Mouse (Mus musculus) C2C12 (cell line): ENCODE data around the gene Sdccag8. TPM values are rescaled to one million over a fixed set of nuclear protein-coding genes. Genes with fewer than 3 reads are reported as not detected.

Source experiments
- H3K27me3 ChIP-seq: one replicate; pipeline ENCODE4 v1.6.1; 2011; ENCODE audit not compliant: control insufficient read depth, insufficient read depth, insufficient read length
- H3K36me3 ChIP-seq: one replicate; pipeline ENCODE4 v1.6.1; 2011; ENCODE audit not compliant: control insufficient read depth, insufficient read depth
- H3K4me3 ChIP-seq: one replicate; pipeline ENCODE4 v1.5.1; 2011; ENCODE audit warnings: mild to moderate bottlenecking, control low read depth; ENCODE audit not compliant: poor library complexity, insufficient read depth, severe bottlenecking
- H3K79me2 ChIP-seq: one replicate; pipeline ENCODE4 v1.6.1; 2011; ENCODE audit not compliant: control insufficient read depth, insufficient read depth
- H3K79me3 ChIP-seq: one replicate; pipeline ENCODE4 v1.6.1; 2011; ENCODE audit warnings: low read depth, control low read depth
- H3ac ChIP-seq: one replicate; pipeline ENCODE3; 2011; ENCODE audit warnings: low read depth; ENCODE audit not compliant: control insufficient read depth, insufficient read length
- CEBPB ChIP-seq: IDR thresholded peaks from one replicate; pipeline ENCODE4 v1.6.1; 2011; ENCODE audit warnings: low read depth, mild to moderate bottlenecking, control low read depth, moderate library complexity
- CTCF ChIP-seq: IDR thresholded peaks from one replicate; pipeline ENCODE4 v1.5.1; 2011; ENCODE audit not compliant: control insufficient read depth, insufficient read depth, insufficient read length
- FOSL1 ChIP-seq: IDR thresholded peaks from one replicate; pipeline ENCODE4 v1.8.0; 2011; ENCODE audit warnings: mild to moderate bottlenecking, low read length; ENCODE audit not compliant: poor library complexity, insufficient read depth, severe bottlenecking
- MAX ChIP-seq: IDR thresholded peaks from one replicate; pipeline ENCODE4 v1.6.1; 2011; ENCODE audit warnings: mild to moderate bottlenecking, control low read depth
- MYOD1 ChIP-seq: IDR thresholded peaks from one replicate; pipeline ENCODE4 v1.6.1; 2011; ENCODE audit warnings: low read depth; ENCODE audit not compliant: control insufficient read depth, insufficient read length
- MYOG ChIP-seq: IDR thresholded peaks from one replicate; pipeline ENCODE4 v1.6.1; 2011; ENCODE audit not compliant: control insufficient read depth, insufficient read length; ENCODE audit errors: extremely low read depth
- USF1 ChIP-seq: IDR thresholded peaks from one replicate; pipeline ENCODE4 v1.6.1; 2011; ENCODE audit warnings: low read depth, mild to moderate bottlenecking, control low read depth, moderate library complexity
- polyA plus RNA-seq: library from polyadenylated mRNA; unstranded; fragments of >200 nt; fragmentation: generic; extraction: Trizol; gene quantifications from one replicate; pipeline ENCODE4 v1.2.1, GENCODE M21; 2012; ENCODE audit warnings: missing spikeins

Gene Sdccag8
- polyA plus RNA-seq, 1 experiment, result 5.8 TPM

DNA sequence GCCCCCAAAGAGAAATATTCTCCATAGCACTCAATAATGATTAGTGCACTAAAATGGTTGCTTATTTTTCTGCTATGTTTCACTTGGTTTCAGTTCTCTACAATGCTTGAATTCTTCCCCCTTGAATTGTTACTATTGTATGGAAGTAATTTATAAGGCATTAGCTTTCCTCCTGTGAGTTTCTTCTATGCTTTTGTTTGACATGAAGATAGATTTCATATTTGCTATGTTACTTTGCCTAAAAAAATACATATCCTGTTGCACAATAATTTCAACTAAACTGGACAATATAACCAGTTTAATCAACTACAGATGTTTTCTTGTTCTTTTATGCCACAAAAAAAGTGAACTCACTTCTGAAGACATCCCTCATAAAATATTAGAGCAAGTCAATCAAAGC lies 4.3 kb upstream of the Sdccag8 start:
- Histone ChIP-seq H3K27me3 (no peaks in the 10 kb centered on the region), H3K4me3 (no peak overlapping the region), H3ac (no peak overlapping the region), H3K79me2 (peaks cover 90% of the 10 kb centered on the region), H3K79me3 (peaks cover 81% of the 10 kb centered on the region), H3K36me3 (no peaks in the 10 kb centered on the region)
- TF ChIP-seq USF1 (no peak), MAX (no peak), CEBPB (peak; percentile 39), MYOG (no peak), CTCF (no peak)

DNA sequence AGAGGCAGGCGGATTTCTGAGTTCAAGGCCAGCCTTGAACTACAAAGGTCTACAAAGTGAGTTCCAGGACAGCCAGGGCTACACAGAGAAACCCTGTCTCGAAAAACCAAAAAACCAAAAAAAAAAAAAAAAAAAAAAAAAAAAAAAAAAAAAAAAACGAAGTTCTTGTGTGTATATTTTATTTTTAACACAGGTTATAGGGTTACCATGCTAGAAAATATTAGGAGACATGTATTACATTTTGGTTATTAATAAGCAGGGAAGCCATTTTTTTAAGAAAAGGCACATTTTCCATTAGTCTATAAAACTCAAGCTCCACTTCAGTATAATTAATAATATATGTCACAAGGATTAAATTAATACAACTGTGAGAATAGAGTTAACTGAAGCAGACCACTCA lies 2.6 kb upstream of the Sdccag8 start:
- no peaks in the 10 kb centered on the region for H3K36me3 ChIP-seq
- H3K79me3 ChIP-seq, result peaks cover 76% of the 10 kb centered on the region
- no peak for TF ChIP-seq USF1
- TF ChIP-seq CTCF, result no peak
- no peak for TF ChIP-seq CEBPB
- no peak for TF ChIP-seq MYOG
- TF ChIP-seq MAX, result no peak
- no peak for TF ChIP-seq MYOD1
- TF ChIP-seq FOSL1, result no peak
- H3K79me2 ChIP-seq, result peaks cover 90% of the 10 kb centered on the region
- peak overlapping the region; percentile 63 for H3K4me3 ChIP-seq
- H3K27me3 ChIP-seq, result no peaks in the 10 kb centered on the region
- H3ac ChIP-seq, result no peak overlapping the region

DNA sequence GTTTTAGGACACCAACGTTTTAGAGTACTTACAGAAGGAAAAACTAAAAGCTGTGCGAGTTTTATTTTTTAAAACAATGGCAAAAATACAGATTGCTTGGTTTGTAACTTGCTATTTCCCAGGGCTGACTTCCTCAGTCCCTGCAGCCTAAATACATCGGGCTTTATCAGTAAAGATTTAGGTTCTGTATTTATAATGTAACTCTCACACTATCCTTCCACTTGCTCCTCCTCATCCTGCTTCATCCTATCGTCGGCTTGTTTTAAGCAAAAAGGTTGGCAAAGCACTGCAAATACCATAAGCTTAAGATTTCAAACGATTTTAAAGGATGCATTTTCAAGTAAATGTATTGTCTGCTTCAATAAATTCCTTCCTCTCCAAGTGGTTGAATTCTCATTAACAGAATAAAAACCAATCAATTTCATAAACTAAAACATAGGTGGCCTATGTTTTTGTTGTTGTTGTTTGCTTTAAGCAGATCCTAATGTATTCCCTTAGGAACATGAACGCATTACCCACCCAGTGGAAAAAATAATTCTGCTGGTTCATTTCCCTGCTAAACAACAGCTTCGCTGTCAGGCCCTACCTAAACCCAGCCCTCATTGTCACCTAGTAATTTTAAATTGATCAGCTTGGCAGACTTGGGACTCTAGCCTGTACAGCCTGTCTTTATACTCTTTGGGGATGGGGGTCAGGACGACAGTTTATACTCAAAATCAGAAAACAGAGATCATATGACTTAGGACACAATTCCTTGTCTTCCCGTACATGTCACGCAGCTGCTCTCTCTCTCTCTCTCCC lies 1.8 kb upstream of the Sdccag8 start:
- peak overlapping the region; percentile 77 for H3ac ChIP-seq
- no peaks in the 10 kb centered on the region for H3K27me3 ChIP-seq
- H3K36me3 ChIP-seq, result no peaks in the 10 kb centered on the region
- peak overlapping the region; percentile 63 for H3K4me3 ChIP-seq
- peaks cover 90% of the 10 kb centered on the region for H3K79me2 ChIP-seq
- TF ChIP-seq MAX (no peak), CEBPB (no peak), FOSL1 (no peak), MYOG (no peak), MYOD1 (no peak), CTCF (no peak), USF1 (no peak)
- H3K79me3 ChIP-seq, result peaks cover 75% of the 10 kb centered on the region

DNA sequence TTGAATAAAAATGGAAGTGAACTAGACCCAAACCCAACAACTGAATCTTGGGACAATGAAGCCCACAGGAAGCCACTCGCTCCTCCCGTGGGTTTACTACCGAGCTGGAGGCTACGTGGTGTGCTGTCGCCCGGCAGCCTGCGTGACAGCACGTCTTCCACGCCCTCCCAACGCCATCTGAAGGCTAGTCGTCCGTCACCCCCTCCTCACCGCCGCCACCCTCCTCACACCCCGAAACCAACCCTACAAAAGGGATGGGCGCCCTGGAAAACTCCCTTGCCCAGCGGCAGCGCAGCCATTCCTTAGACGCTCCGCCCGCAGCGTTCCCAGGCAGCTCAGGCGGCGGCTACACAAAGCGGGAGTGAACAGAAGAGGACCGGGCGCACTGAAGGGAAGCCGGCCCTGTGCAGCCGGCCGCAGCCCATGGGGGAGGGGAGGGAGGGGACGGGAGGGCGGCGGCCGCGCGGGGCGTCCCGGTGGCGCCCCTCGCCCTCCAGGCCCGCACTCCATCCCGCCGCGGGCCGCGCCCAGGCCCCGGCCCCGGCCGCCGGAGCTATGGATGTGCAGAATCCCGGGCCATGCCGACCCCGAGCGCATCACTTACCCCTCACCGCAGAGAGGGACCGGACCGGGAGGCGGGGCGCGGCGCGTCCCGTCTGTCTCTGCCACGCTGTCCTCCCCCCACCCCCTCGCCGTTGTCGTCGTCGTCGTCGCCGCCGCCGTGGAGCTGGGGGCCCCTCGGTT lies 996 bp upstream of the Sdccag8 start:
- peaks cover 68% of the 10 kb centered on the region for H3K79me3 ChIP-seq
- H3K4me3 ChIP-seq, result peak overlapping the region; percentile 63
- no peaks in the 10 kb centered on the region for H3K27me3 ChIP-seq
- H3K79me2 ChIP-seq, result peaks cover 90% of the 10 kb centered on the region
- H3ac ChIP-seq, result peak overlapping the region; percentile 77
- TF ChIP-seq CEBPB (no peak), FOSL1 (no peak), CTCF (no peak), MYOD1 (no peak), USF1 (no peak), MYOG (no peak), MAX (no peak)
- no peaks in the 10 kb centered on the region for H3K36me3 ChIP-seq

DNA sequence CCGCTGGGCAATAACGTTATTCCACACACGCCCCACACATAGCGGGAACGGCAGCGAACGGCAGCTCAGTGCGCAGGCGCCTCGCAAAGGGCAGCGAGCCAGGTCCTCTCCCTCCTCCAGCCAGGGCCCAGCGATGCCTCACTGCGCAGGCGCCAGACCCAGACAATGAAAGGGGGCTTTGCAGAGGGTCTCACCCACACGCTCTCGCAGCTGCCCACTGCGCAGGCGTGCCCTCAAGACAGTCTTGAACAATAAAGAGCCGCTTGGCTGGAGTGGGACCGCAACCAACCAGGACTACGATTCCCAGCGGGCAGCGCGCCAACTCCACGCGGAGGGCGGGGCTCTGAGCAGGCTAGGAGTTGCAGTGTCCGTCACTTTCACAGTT lies 432 bp upstream of the Sdccag8 start, which contains the start of gene Cep170:
Gene Cep170 (minus strand): TSS at position 32 of the 385 bp plus-strand sequence.
- no peaks in the 10 kb centered on the region for H3K36me3 ChIP-seq
- peaks cover 62% of the 10 kb centered on the region for H3K79me3 ChIP-seq
- H3K27me3 ChIP-seq, result no peaks in the 10 kb centered on the region
- peak within 1 kb of the TSS; percentile 63 for H3K4me3 ChIP-seq
- H3K79me2 ChIP-seq, result peaks cover 87% of the 10 kb centered on the region
- peak within 1 kb of the TSS; percentile 77 for H3ac ChIP-seq
- no peak for TF ChIP-seq MYOG
- TF ChIP-seq MYOD1, result no peak
- TF ChIP-seq USF1, result no peak
- TF ChIP-seq CEBPB, result no peak
- TF ChIP-seq MAX, result no peak
- TF ChIP-seq FOSL1, result no peak
- no peak for TF ChIP-seq CTCF
